Mouse (Mus musculus) liver, adult 2 months (tissue): ENCODE measurements around the gene Bst2.

Source experiments
- CTCF ChIP-seq: fragments of 200-500 bp; IDR thresholded peaks from 2 replicates; pipeline ENCODE4 v1.5.1; 2011; ENCODE audit warnings: low read depth, low read length, control low read depth
- POLR2A ChIP-seq: fragments of 200-500 bp; IDR thresholded peaks from 2 replicates; pipeline ENCODE4 v1.6.1; 2011; ENCODE audit warnings: low read length, control low read depth; ENCODE audit not compliant: insufficient read depth; ENCODE audit errors: extremely low read depth

- TF ChIP-seq CTCF, result no peak
- TF ChIP-seq POLR2A, result 0 out of 2 replicates have a peak, but pooled peaks have one; percentile 32
These were observed 32.4 kb upstream of the Bst2 start for GRCm38 (mm10) chr8:71569366-71570290.
